Mouse (Mus musculus) CH12.LX (cell line): ENCODE results near the gene Inpp4b.
A peak's percentile ranks its signal among the peaks of the same experiment; 100 is the strongest.

Source experiments
- CTCF ChIP-seq, 2 experiments: IDR thresholded peaks in 1 of 2; conservative IDR thresholded peaks in 1 of 2; 2 replicates each; pipeline ENCODE4 v1.5.1; 2011 to 2012; ENCODE audit warnings: low read depth in 2 of 2, low read length in 2 of 2, improper control_type of control experiment in 1 of 2, inconsistent platforms in 1 of 2, mild to moderate bottlenecking in 1 of 2, moderate library complexity in 1 of 2
- MAX ChIP-seq: IDR thresholded peaks from 2 replicates; pipeline ENCODE4 v1.6.1; 2011; ENCODE audit warnings: low read length, improper control_type of control experiment
- PAX5 ChIP-seq: IDR thresholded peaks from 2 replicates; pipeline ENCODE4 v1.6.1; 2012; ENCODE audit warnings: low read length, inconsistent platforms, mixed read lengths
- POLR2A ChIP-seq: IDR thresholded peaks from 2 replicates; pipeline ENCODE4 v1.6.1; 2011; ENCODE audit warnings: low read depth, mild to moderate bottlenecking, improper control_type of control experiment, low read length
- SIN3A ChIP-seq: IDR thresholded peaks from 2 replicates; pipeline ENCODE4 v1.6.1; 2012; ENCODE audit warnings: low read length, improper control_type of control experiment, inconsistent platforms
- UBTF ChIP-seq: IDR thresholded peaks from 2 replicates; pipeline ENCODE4 v1.6.1; 2012; ENCODE audit warnings: low read depth, mild to moderate bottlenecking, inconsistent platforms, low read length, improper control_type of control experiment, moderate library complexity
- ZNF384 ChIP-seq: IDR thresholded peaks from 2 replicates; pipeline ENCODE4 v1.6.1; 2012; ENCODE audit warnings: low read depth, low read length, improper control_type of control experiment, inconsistent platforms

DNA sequence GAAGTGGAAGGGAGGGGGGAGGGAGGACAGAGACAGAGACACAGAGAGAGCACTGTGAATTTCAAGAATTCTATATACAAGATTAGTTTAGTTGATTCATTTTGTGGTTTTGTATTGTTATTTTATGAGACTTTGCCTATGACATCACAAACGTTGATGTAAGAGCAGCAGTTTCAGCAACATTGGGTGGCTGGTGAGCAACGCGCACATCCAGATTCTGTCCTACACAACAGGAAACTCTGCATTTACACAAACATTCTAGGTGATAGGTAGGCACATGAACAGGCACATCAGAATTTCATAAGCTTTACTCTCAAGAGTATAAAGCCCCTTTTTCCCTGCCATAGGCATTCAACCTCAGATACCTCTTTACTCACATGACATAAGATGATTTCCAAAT is 276.6 kb downstream of the Inpp4b start:
- TF ChIP-seq CTCF (conservative IDR thresholded peaks at IDR 0.05 in 1 of 2, IDR thresholded peaks at IDR 0.05 in 1 of 2; ENCODE audit: low read depth in 2 of 2, low read length in 2 of 2) (no peak), MAX (no peak), POLR2A (no peak), SIN3A (no peak), UBTF (no peak), ZNF384 (peak; percentile 40), PAX5 (no peak)
